Mouse (Mus musculus) heart, adult 11 months (tissue): ENCODE data around the gene Elob.

Source experiments
- DNase-seq: peaks from one replicate; pipeline ENCODE4 v3.0.0; 2022

The Elob gene

GRCm38 (mm10) chr17:23777141-23777540, 51.8 kb downstream of the Elob start:
- no peak for DNase-seq

- no peak for DNase-seq
Measured at GRCm38 (mm10) chr17:23776216-23776615, 52.7 kb downstream of the Elob start.
